Mouse (Mus musculus) limb, embryonic 11.5 days (tissue): ENCODE data around the gene Ablim1. TPM values are rescaled to one million over a fixed set of nuclear protein-coding genes. Genes with fewer than 3 reads are reported as not detected.

Experiments
- ATAC-seq: fragments of 200-750 bp; cut with Nextera tagmentation; 2 replicates; pipeline ENCODE4 v1.8.0; 2017; ENCODE audit warnings: low read depth; ENCODE audit not compliant: insufficient number of reproducible peaks, low FRiP score, low TSS enrichment
- DNase-seq: peaks from one replicate; pipeline ENCODE4 v3.0.0-alpha.2; 2015; ENCODE audit warnings: low spot score
- H3K27ac ChIP-seq: fragments of 300-500 bp; sonication (generic); replicated peaks from 2 replicates; pipeline ENCODE4 v1.5.1; 2014; ENCODE audit warnings: low read depth, mild to moderate bottlenecking, low read length
- H3K27me3 ChIP-seq: fragments of 300-500 bp; sonication (generic); 2 replicates; pipeline ENCODE4 v1.6.1; 2014; ENCODE audit warnings: mild to moderate bottlenecking, low read length, mixed read lengths; ENCODE audit not compliant: control insufficient read depth, insufficient read depth
- H3K36me3 ChIP-seq: fragments of 300-500 bp; sonication (generic); 2 replicates; pipeline ENCODE4 v1.6.1; 2014; ENCODE audit warnings: mild to moderate bottlenecking, low read length, moderate library complexity, mixed read lengths; ENCODE audit not compliant: control insufficient read depth, insufficient read depth
- H3K4me1 ChIP-seq: fragments of 300-500 bp; sonication (generic); 2 replicates; pipeline ENCODE4 v1.6.1; 2014; ENCODE audit warnings: low read length, mixed read lengths; ENCODE audit not compliant: control insufficient read depth, insufficient read depth
- H3K4me2 ChIP-seq: fragments of 300-500 bp; sonication (generic); 2 replicates; pipeline ENCODE4 v1.6.1; 2014; ENCODE audit warnings: low read depth, mild to moderate bottlenecking, moderate library complexity; ENCODE audit not compliant: severe bottlenecking
- H3K4me3 ChIP-seq: fragments of 300-500 bp; sonication (generic); 2 replicates; pipeline ENCODE4 v1.5.1; 2014; ENCODE audit warnings: low read depth, low read length
- H3K9ac ChIP-seq: fragments of 300-500 bp; sonication (generic); 2 replicates; pipeline ENCODE4 v1.6.1; 2014; ENCODE audit warnings: mild to moderate bottlenecking, low read length
- H3K9me3 ChIP-seq: fragments of 300-500 bp; sonication (generic); 2 replicates; pipeline ENCODE4 v1.6.1; 2016; ENCODE audit warnings: low read length; ENCODE audit not compliant: control insufficient read depth
- WGBS: fragments of 180-500 bp; shearing (Covaris S2); extraction: QIAGEN DNeasy Blood & Tissue Kit; methylation state at CpG from one replicate; pipeline ENCODE4 v1.1.7; 2014; 5-methylcytosine and 5-hydroxymethylcytosine counted together
- polyA plus RNA-seq: library from polyadenylated mRNA; unstranded; fragments of >200 nt; fragmentation: Nextera tagmentation; extraction: Ambion mirVana; gene quantifications from 2 replicates; pipeline ENCODE4 v1.2.1, GENCODE M21; 2014

Gene Ablim1
- polyA plus RNA-seq, 1 experiment from 2014 or later = 16.8 TPM

DNA sequence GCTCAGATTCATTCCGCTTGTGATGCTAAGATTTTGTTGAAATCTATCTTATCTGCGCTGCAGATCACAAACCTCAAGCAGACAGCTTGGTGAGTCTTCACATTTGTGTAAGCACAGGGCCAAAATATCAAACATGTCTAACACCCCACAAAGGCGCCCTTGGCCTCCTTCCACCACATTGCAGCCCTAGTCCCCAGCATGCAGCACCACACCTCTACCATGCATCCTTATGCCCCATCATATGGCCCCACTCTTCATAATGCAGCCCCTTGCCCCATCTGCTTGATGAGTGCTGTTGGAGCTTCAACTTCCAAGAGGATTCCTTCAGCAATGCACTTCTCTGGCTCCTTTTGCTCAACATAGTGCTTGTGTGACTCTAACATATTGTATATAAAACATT is 85.6 kb downstream of the Ablim1 start:
- DNase-seq (no peak), ATAC-seq (no peak)
- Histone ChIP-seq H3K4me1 (no peaks in the 10 kb centered on the region), H3K9me3 (no peaks in the 10 kb centered on the region), H3K4me3 (no peak overlapping the region), H3K9ac (no peak overlapping the region), H3K4me2 (no peak overlapping the region), H3K27ac (no peak overlapping the region), H3K36me3 (no peaks in the 10 kb centered on the region), H3K27me3 (no peaks in the 10 kb centered on the region)
- WGBS = 92% methylated on average over 3 of the region's 3 CpGs

DNA sequence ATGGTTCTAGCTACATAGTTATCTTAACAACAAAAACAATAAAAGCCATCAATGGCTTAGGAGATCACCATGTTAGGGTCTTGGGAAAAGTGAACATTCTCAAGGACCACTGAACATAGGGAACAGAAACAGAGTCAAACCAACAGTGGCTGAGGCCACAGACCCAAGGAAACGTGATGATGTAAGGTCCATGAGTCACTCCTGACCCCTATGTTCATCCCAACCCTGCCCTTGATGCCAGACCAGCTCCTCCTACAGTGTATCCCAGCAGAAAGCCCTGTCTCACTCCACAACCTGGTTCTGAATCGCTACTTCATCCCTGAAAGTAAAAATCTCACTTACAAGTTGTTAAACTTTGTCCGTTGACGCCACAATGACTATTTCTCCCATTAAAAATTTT is 86.1 kb downstream of the Ablim1 start:
- H3K27me3 ChIP-seq = no peaks in the 10 kb centered on the region
- H3K9me3 ChIP-seq = no peaks in the 10 kb centered on the region
- no peak overlapping the region for H3K27ac ChIP-seq
- no peaks in the 10 kb centered on the region for H3K4me1 ChIP-seq
- no peaks in the 10 kb centered on the region for H3K36me3 ChIP-seq
- WGBS = 84% methylated on average over 4 of the region's 4 CpGs
- DNase-seq (no peak), ATAC-seq (no peak)
- no peak overlapping the region for H3K4me3 ChIP-seq
- no peak overlapping the region for H3K9ac ChIP-seq
- H3K4me2 ChIP-seq = no peak overlapping the region

DNA sequence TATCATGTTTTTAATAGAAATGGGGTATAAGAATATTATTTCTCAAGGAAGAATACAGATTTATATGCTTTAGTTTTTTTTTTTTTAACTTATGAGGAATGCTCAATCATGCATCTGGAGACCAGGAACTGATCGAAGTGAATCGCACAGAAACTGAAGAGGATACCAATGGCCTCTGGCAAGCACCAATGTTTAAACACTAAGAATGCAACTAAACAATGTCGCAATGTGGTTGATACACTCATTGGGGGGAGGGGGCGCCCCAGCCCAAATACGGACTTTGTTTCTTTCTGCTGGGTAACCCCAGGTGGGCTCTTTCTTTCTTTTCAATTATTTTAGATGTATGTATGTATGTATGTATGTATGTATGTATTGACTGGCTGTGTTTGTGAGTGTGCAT is 90.3 kb downstream of the Ablim1 start:
- peaks cover 6% of the 10 kb centered on the region for H3K4me1 ChIP-seq
- H3K36me3 ChIP-seq = no peaks in the 10 kb centered on the region
- H3K4me2 ChIP-seq = no peak overlapping the region
- H3K4me3 ChIP-seq = no peak overlapping the region
- DNase-seq (no peak), ATAC-seq (no peak)
- no peak overlapping the region for H3K27ac ChIP-seq
- WGBS = 92% methylated on average over 5 of the region's 5 CpGs
- no peaks in the 10 kb centered on the region for H3K27me3 ChIP-seq
- no peak overlapping the region for H3K9ac ChIP-seq
- H3K9me3 ChIP-seq = no peaks in the 10 kb centered on the region

DNA sequence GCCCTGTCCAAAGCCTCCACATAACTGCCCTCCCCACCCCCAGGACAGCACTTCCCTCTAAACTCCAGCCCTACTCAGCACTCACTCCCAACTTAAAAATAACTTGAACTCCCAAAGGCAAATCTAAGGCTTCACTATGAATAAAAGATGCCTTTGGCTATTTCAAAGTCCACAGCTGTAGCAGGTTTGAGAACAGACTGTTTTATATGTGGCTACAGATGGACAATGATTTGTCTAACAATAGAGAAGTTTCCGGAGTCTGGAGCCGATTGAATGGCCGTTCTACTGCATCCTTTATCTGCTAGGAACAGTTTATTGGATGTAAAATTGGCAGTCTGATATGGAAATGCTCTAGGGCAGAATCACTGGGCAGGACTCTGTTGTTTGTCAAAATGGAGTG is 91.0 kb downstream of the Ablim1 start:
- no peak overlapping the region for H3K27ac ChIP-seq
- H3K9me3 ChIP-seq = no peaks in the 10 kb centered on the region
- whole genome bisulfite sequencing = 87% methylated on average over 3 of the region's 3 CpGs
- DNase-seq (no peak), ATAC-seq (no peak)
- peaks cover 6% of the 10 kb centered on the region for H3K4me1 ChIP-seq
- no peak overlapping the region for H3K4me3 ChIP-seq
- no peaks in the 10 kb centered on the region for H3K27me3 ChIP-seq
- H3K9ac ChIP-seq = no peak overlapping the region
- no peaks in the 10 kb centered on the region for H3K36me3 ChIP-seq
- H3K4me2 ChIP-seq = no peak overlapping the region

DNA sequence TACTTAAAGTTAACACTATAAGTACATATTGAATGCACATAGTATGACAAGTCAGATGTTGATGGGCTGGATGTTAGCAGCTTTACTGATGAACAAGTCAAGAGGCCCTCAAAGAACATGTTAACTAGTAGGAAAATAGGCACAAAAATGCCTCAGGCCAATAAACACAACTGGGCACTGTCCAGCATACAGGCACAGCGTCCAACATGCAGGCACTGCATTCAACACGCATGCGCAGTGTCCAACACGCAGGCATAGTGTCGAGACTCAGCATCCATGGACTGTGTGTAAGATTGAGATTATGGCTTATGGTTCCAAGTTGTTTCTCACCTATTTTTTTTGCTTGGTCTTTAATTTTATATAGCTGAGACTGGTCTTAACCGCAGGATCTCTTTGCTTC is 92.1 kb downstream of the Ablim1 start:
- no peaks in the 10 kb centered on the region for H3K27me3 ChIP-seq

DNA sequence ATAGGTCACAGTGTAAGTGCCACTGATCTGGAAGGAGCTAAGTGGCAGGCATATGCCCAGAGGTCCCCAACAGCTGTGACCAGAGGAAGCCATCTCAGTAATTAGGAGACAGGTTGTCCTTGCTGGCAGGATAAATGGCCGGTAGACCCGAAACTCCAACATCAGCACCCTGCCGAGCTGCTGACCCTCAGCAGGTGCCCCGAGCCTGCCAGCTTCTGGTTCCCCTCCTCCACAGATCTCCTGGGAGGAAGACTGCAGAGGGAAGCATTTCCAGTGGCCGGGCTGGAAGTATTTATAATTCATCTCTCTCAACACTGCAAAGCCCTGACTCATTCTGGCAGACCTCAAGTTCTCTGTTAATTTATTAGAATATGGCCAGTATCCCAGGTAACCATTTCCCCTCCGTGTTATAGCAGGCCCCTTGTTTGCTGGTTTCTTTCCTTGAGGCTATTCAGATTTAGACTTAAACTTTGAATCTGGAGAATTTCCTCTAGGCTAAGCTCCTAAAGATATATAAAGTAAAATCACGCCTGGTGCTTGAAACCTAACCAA is 93.0 kb downstream of the Ablim1 start:
- Histone ChIP-seq H3K4me1 (peaks cover 6% of the 10 kb centered on the region), H3K27ac (no peak overlapping the region), H3K27me3 (no peaks in the 10 kb centered on the region), H3K9ac (no peak overlapping the region), H3K4me3 (no peak overlapping the region), H3K4me2 (no peak overlapping the region), H3K36me3 (no peaks in the 10 kb centered on the region), H3K9me3 (no peaks in the 10 kb centered on the region)
- ATAC-seq = no peak
- WGBS = 48% methylated on average over 7 of the region's 7 CpGs
- DNase-seq = no peak

More for the DNA sequence above, 92.1 kb downstream of the Ablim1 start:
- H3K9ac ChIP-seq = no peak overlapping the region
- no peak for ATAC-seq
- H3K4me2 ChIP-seq = no peak overlapping the region
- 95% methylated on average over 6 of the region's 6 CpGs for WGBS
- H3K9me3 ChIP-seq = no peaks in the 10 kb centered on the region
- no peak overlapping the region for H3K27ac ChIP-seq
- no peaks in the 10 kb centered on the region for H3K36me3 ChIP-seq
- H3K4me3 ChIP-seq = no peak overlapping the region
- DNase-seq = no peak
- H3K4me1 ChIP-seq = peaks cover 6% of the 10 kb centered on the region

DNA sequence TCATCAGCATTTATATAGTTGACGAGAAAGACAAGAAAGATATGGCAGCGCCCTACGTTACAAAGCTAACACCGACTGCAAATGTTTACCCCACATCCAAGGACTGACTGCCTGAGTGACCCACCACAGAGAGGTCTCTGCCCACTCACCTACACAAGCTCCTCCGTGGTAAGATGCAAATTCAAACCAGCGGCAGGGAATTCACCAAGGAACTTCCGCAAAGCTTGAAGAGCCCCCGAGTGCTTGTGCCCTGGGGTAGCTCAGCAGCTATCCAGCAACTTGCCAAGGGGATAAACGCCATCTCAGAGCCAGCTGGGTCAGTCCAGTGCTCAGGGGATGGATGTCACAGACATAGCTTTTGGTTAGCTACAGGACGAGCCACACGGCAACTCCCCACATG is 95.0 kb downstream of the Ablim1 start:
- no peak overlapping the region for H3K4me3 ChIP-seq
- WGBS = 76% methylated on average over 11 of the region's 11 CpGs
- H3K27me3 ChIP-seq = no peaks in the 10 kb centered on the region
- H3K4me2 ChIP-seq = no peak overlapping the region
- H3K36me3 ChIP-seq = no peaks in the 10 kb centered on the region
- DNase-seq (no peak), ATAC-seq (no peak)
- H3K9me3 ChIP-seq = no peaks in the 10 kb centered on the region
- H3K27ac ChIP-seq = no peak overlapping the region
- peaks cover 6% of the 10 kb centered on the region for H3K4me1 ChIP-seq
- no peak overlapping the region for H3K9ac ChIP-seq

DNA sequence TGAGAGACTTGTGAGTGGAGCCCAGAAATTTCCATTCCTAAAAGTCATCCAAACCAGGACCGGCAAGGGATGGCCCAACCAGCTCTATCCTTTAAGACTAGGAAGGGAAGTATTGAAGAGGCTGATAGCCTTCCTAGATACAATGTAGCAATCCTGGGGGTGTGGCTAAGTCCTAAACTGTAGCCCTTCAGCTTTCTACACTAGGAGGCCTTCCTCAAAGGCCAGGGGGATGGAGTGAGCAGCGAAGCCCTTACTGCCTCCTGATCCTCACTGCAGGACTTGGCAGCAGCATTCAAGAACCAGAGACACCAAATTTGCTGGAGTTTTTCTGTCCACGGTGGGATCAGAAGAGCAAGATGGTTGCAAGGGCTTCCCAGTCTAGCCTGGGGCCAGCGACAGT is 97.6 kb downstream of the Ablim1 start:
- no peaks in the 10 kb centered on the region for H3K27me3 ChIP-seq
- no peak overlapping the region for H3K4me3 ChIP-seq
- H3K9me3 ChIP-seq = no peaks in the 10 kb centered on the region
- no peak for DNase-seq
- no peak overlapping the region for H3K27ac ChIP-seq
- 52% methylated on average over 4 of the region's 4 CpGs for WGBS
- H3K9ac ChIP-seq = no peak overlapping the region
- H3K36me3 ChIP-seq = no peaks in the 10 kb centered on the region
- ATAC-seq = no peak
- no peak overlapping the region for H3K4me2 ChIP-seq
- H3K4me1 ChIP-seq = peaks cover 6% of the 10 kb centered on the region

DNA sequence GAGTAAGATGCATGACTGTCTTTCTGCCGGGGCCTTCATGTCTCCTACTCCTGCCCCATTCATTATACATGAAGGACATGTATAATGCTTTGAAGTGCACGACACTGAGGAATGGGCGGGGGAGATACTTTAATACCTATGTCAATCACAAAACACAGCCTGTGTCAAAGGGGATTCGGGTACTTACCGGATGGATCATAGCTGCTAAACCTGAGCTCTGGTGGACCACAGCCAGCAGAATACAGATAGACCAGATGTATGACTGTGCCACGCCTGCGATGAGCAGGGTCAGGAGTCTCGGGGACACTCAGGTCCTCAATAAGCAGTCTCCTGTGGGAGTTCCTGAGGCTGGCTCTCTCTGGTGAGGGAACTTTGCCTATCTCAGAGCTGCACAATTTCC is 99.2 kb downstream of the Ablim1 start:
- Histone ChIP-seq H3K27ac (no peak overlapping the region), H3K36me3 (no peaks in the 10 kb centered on the region), H3K9me3 (no peaks in the 10 kb centered on the region), H3K27me3 (no peaks in the 10 kb centered on the region), H3K4me2 (no peak overlapping the region), H3K4me3 (no peak overlapping the region), H3K4me1 (no peaks in the 10 kb centered on the region), H3K9ac (no peak overlapping the region)
- ATAC-seq (no peak), DNase-seq (no peak)
- 80% methylated on average over 8 of the region's 8 CpGs for WGBS
